Mouse (Mus musculus) hindbrain, postnatal 0 days (tissue): ENCODE data around the gene Mapk1. TPM values are rescaled to one million over a fixed set of nuclear protein-coding genes. Genes with fewer than 3 reads are reported as not detected.

Experiments used
- ATAC-seq: fragments of 200-750 bp; cut with Nextera tagmentation; 2 replicates; pipeline ENCODE4 v1.8.0; 2017; ENCODE audit warnings: mild to moderate bottlenecking, moderate TSS enrichment, moderate library complexity
- DNase-seq: peaks from one replicate; pipeline ENCODE4 v3.0.0-alpha.2; 2015; ENCODE audit warnings: low spot score
- H3K27ac ChIP-seq: fragments of 300-500 bp; sonication (generic); 2 replicates; pipeline ENCODE4 v1.5.1; 2014; ENCODE audit warnings: mild to moderate bottlenecking
- H3K27me3 ChIP-seq: fragments of 300-500 bp; sonication (generic); 2 replicates; pipeline ENCODE4 v1.6.1; 2014; ENCODE audit warnings: low read length, mixed read lengths; ENCODE audit not compliant: insufficient read depth
- H3K36me3 ChIP-seq: fragments of 300-500 bp; sonication (generic); 2 replicates; pipeline ENCODE4 v1.6.1; 2014; ENCODE audit warnings: low read length, mixed read lengths; ENCODE audit not compliant: insufficient read depth
- H3K4me1 ChIP-seq: fragments of 300-500 bp; sonication (generic); 2 replicates; pipeline ENCODE4 v1.6.1; 2014; ENCODE audit warnings: antibody characterized with exemption, low read length, mixed read lengths; ENCODE audit not compliant: insufficient read depth
- H3K4me2 ChIP-seq: fragments of 300-500 bp; sonication (generic); 2 replicates; pipeline ENCODE4 v1.6.1; 2014; ENCODE audit warnings: low read depth, mild to moderate bottlenecking, low read length, moderate library complexity, mixed read lengths
- H3K4me3 ChIP-seq: fragments of 300-500 bp; sonication (generic); 2 replicates; pipeline ENCODE4 v1.5.1; 2014; ENCODE audit warnings: low read length
- H3K9ac ChIP-seq: fragments of 300-500 bp; sonication (generic); replicated peaks from 2 replicates; pipeline ENCODE4 v1.6.1; 2014; ENCODE audit warnings: mild to moderate bottlenecking, low read length, moderate library complexity, mixed read lengths
- H3K9me3 ChIP-seq: fragments of 300-500 bp; sonication (generic); 2 replicates; pipeline ENCODE4 v1.6.1; 2016; ENCODE audit warnings: low read length, mixed read lengths
- CTCF ChIP-seq: IDR thresholded peaks from 2 replicates; pipeline ENCODE4 v1.5.1; 2016; ENCODE audit warnings: antibody characterized with exemption, control low read depth, low read depth
- WGBS: fragments of 180-500 bp; shearing (Covaris S2); extraction: QIAGEN DNeasy Blood & Tissue Kit; methylation state at CpG from one replicate; pipeline ENCODE4 v1.1.7; 2014; 5-methylcytosine and 5-hydroxymethylcytosine counted together
- polyA plus RNA-seq: library from polyadenylated mRNA; unstranded; fragments of >200 nt; fragmentation: Nextera tagmentation; extraction: Ambion mirVana; gene quantifications from 2 replicates; pipeline ENCODE4 v1.2.1, GENCODE M21; 2015
- total RNA-seq: library from RNA; depleted of rRNA; stranded (reverse); fragments of >200 nt; gene quantifications from 2 replicates; pipeline ENCODE4 v1.2.3, GENCODE M21; 2014

Mapk1 gene
- total and polyA plus RNA-seq, 2 experiments from 2014 or later: 178 to 204 TPM

DNA sequence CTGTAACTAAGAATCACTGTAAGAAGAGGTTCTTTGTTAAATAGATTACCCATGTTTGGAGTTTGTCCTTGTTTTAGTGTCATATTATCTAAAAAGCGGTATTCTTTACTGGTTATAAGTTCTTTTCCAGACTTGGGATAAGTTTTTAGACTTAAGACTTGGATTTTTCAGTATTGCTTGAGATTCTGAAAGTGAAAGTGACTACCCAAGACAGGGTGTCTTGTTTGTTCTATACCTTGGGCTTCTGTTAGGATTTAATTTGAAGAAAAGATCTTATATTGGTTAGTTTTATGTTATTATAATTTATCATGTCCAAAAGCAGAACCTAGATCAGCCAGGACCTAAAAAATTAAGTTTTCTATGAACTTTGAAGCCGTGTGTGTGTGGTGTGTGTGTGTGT is 50.6 kb downstream of the Mapk1 start:
- no peak overlapping the region for H3K27ac ChIP-seq
- DNase-seq (no peak), ATAC-seq (no peak)
- H3K9ac ChIP-seq: no peak overlapping the region
- no peak for TF ChIP-seq CTCF
- no peaks in the 10 kb centered on the region for H3K4me1 ChIP-seq
- no peaks in the 10 kb centered on the region for H3K9me3 ChIP-seq
- H3K36me3 ChIP-seq: peaks cover 38% of the 10 kb centered on the region; the same call in 1 of the 2 replicates
- no peaks in the 10 kb centered on the region for H3K27me3 ChIP-seq
- WGBS: 97% methylated on average over 2 of the region's 2 CpGs
- no peak overlapping the region for H3K4me3 ChIP-seq
- H3K4me2 ChIP-seq: no peak overlapping the region

DNA sequence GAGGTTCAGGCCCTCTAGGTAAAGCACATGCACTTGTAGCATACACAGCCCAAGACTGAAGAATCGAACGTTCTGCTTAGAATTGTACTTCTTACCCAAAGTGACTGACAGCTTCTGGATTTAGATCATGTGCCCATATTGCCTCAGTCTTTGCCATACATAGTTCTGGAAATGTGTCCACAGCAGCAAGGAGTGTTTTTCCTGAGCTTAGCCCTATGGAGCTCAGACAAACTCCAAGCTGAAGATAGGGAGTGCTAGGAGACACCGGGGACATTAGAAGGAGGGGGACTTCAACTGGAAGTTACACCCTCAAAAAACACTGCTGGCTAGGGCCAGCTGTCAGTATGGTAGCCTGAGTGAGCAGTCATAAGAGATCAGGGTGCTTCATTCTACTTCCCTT is 57.5 kb downstream of the Mapk1 start:
- Histone ChIP-seq H3K27me3 (no peaks in the 10 kb centered on the region), H3K4me2 (no peak overlapping the region), H3K9me3 (no peaks in the 10 kb centered on the region), H3K4me3 (no peak overlapping the region), H3K9ac (no peak overlapping the region), H3K36me3 (peaks cover 62% of the 10 kb centered on the region), H3K4me1 (no peaks in the 10 kb centered on the region), H3K27ac (no peak overlapping the region)
- ATAC-seq: no peak
- no peak for TF ChIP-seq CTCF
- 93% methylated on average over 3 of the region's 3 CpGs for WGBS
- DNase-seq: no peak

- H3K27ac ChIP-seq: no peak overlapping the region
- H3K27me3 ChIP-seq: no peaks in the 10 kb centered on the region
- ATAC-seq: no peak
- peaks cover 57% of the 10 kb centered on the region for H3K36me3 ChIP-seq
- no peak for DNase-seq
- WGBS: 74% methylated on average over 1 of the region's 1 CpGs
- no peaks in the 10 kb centered on the region for H3K9me3 ChIP-seq
- H3K4me1 ChIP-seq: no peaks in the 10 kb centered on the region
- H3K4me3 ChIP-seq: no peak overlapping the region
- no peak overlapping the region for H3K4me2 ChIP-seq
- TF ChIP-seq CTCF: no peak
- H3K9ac ChIP-seq: no peak overlapping the region
Observed at GRCm38 (mm10) chr16:17041417-17041816, 58.2 kb downstream of the Mapk1 start.

- H3K27me3 ChIP-seq: no peaks in the 10 kb centered on the region
- 68% methylated on average over 3 of the region's 3 CpGs for WGBS
- H3K4me3 ChIP-seq: no peak overlapping the region
- H3K36me3 ChIP-seq: peaks cover 48% of the 10 kb centered on the region
- H3K4me1 ChIP-seq: no peaks in the 10 kb centered on the region
- no peak for TF ChIP-seq CTCF
- no peak overlapping the region for H3K4me2 ChIP-seq
- no peak overlapping the region for H3K9ac ChIP-seq
- H3K27ac ChIP-seq: no peak overlapping the region
- no peak for DNase-seq
- no peak for ATAC-seq
- no peaks in the 10 kb centered on the region for H3K9me3 ChIP-seq
Observed at GRCm38 (mm10) chr16:17044320-17044719, 61.1 kb downstream of the Mapk1 start.

- 43% methylated on average over 3 of the region's 3 CpGs for WGBS
- ATAC-seq: no peak
- no peak overlapping the region for H3K9ac ChIP-seq
- H3K27me3 ChIP-seq: no peaks in the 10 kb centered on the region
- H3K9me3 ChIP-seq: no peaks in the 10 kb centered on the region
- peaks cover 39% of the 10 kb centered on the region for H3K36me3 ChIP-seq
- TF ChIP-seq CTCF: no peak
- no peak overlapping the region for H3K4me2 ChIP-seq
- H3K4me3 ChIP-seq: no peak overlapping the region
- H3K4me1 ChIP-seq: no peaks in the 10 kb centered on the region
- H3K27ac ChIP-seq: no peak overlapping the region
- DNase-seq: no peak
Observed at GRCm38 (mm10) chr16:17045287-17045686, 62.1 kb downstream of the Mapk1 start.

- ATAC-seq (no peak), DNase-seq (no peak)
- Histone ChIP-seq H3K27ac (no peak overlapping the region), H3K36me3 (peaks cover 9% of the 10 kb centered on the region), H3K27me3 (no peaks in the 10 kb centered on the region), H3K4me1 (0 out of 2 replicates have a peak, but pooled peaks cover 6% of the 10 kb centered on the region), H3K9ac (no peak overlapping the region), H3K4me3 (no peak overlapping the region), H3K4me2 (no peak overlapping the region), H3K9me3 (no peaks in the 10 kb centered on the region)
- WGBS: 95% methylated on average over 1 of the region's 1 CpGs
- no peak for TF ChIP-seq CTCF
Observed at GRCm38 (mm10) chr16:17049886-17050285, 66.7 kb downstream of the Mapk1 start.

GRCm38 (mm10) chr16:17052087-17052486 is 68.9 kb downstream of the Mapk1 start:
- no peaks in the 10 kb centered on the region for H3K27me3 ChIP-seq
- H3K9me3 ChIP-seq: no peaks in the 10 kb centered on the region
- no peak for TF ChIP-seq CTCF
- WGBS: 82% methylated on average over 7 of the region's 7 CpGs
- H3K36me3 ChIP-seq: peaks cover 9% of the 10 kb centered on the region
- H3K4me1 ChIP-seq: peaks cover 11% of the 10 kb centered on the region; the same call in 1 of the 2 replicates
- no peak overlapping the region for H3K27ac ChIP-seq
- H3K4me2 ChIP-seq: no peak overlapping the region
- ATAC-seq (no peak), DNase-seq (no peak)
- H3K4me3 ChIP-seq: no peak overlapping the region
- H3K9ac ChIP-seq: no peak overlapping the region
